Mouse (Mus musculus) kidney, adult 2 months (tissue): ENCODE results near the gene Gpc6. TPM values are rescaled to one million over a fixed set of nuclear protein-coding genes. Genes with fewer than 3 reads are reported as not detected.

Experiments
- DNase-seq: peaks from one replicate; pipeline ENCODE4 v3.0.0; 2021
- H3K27ac ChIP-seq: fragments of 200-500 bp; 2 replicates; pipeline ENCODE4 v1.5.1; 2012; ENCODE audit warnings: low read depth, low read length, control low read depth, inconsistent platforms; ENCODE audit not compliant: insufficient read depth
- H3K27me3 ChIP-seq: fragments of 200-500 bp; replicated peaks from 2 replicates; pipeline ENCODE4 v1.6.1; 2012; ENCODE audit warnings: mild to moderate bottlenecking, moderate library complexity, low read length, inconsistent platforms; ENCODE audit not compliant: control insufficient read depth, insufficient read depth
- H3K36me3 ChIP-seq: fragments of 200-500 bp; 2 replicates; pipeline ENCODE4 v1.6.1; 2012; ENCODE audit warnings: mild to moderate bottlenecking, moderate library complexity, low read length, inconsistent platforms; ENCODE audit not compliant: control insufficient read depth, insufficient read depth
- H3K4me1 ChIP-seq: fragments of 200-500 bp; 2 replicates; pipeline ENCODE4 v1.6.1; 2011; ENCODE audit warnings: low read length; ENCODE audit not compliant: control insufficient read depth, insufficient read depth
- H3K4me3 ChIP-seq: fragments of 200-500 bp; 2 replicates; pipeline ENCODE4 v1.5.1; 2011; ENCODE audit warnings: mild to moderate bottlenecking, low read depth, low read length, control low read depth; ENCODE audit not compliant: insufficient read depth
- CTCF ChIP-seq: fragments of 200-500 bp; conservative IDR thresholded peaks from 2 replicates; pipeline ENCODE4 v1.5.1; 2011; ENCODE audit warnings: low read depth, mild to moderate bottlenecking, control low read depth, low read length, moderate library complexity, mixed read lengths; ENCODE audit not compliant: insufficient read depth, insufficient read length
- POLR2A ChIP-seq: fragments of 200-500 bp; IDR thresholded peaks from one replicate; pipeline ENCODE4 v1.6.1; 2011; ENCODE audit warnings: low read depth, low read length, control low read depth
- WGBS: fragments of 180-500 bp; shearing (Covaris S2); methylation state at CpG from one replicate; pipeline ENCODE4 v1.1.7; 2018; 5-methylcytosine and 5-hydroxymethylcytosine counted together
- polyA plus RNA-seq: library from polyadenylated mRNA; depleted of rRNA; stranded (reverse); fragments of >200 nt; gene quantifications from 2 replicates; pipeline ENCODE4 v1.2.3, GENCODE M21; 2012

Gpc6 gene
- polyA plus RNA-seq, 1 experiment, result 3.4 TPM

DNA sequence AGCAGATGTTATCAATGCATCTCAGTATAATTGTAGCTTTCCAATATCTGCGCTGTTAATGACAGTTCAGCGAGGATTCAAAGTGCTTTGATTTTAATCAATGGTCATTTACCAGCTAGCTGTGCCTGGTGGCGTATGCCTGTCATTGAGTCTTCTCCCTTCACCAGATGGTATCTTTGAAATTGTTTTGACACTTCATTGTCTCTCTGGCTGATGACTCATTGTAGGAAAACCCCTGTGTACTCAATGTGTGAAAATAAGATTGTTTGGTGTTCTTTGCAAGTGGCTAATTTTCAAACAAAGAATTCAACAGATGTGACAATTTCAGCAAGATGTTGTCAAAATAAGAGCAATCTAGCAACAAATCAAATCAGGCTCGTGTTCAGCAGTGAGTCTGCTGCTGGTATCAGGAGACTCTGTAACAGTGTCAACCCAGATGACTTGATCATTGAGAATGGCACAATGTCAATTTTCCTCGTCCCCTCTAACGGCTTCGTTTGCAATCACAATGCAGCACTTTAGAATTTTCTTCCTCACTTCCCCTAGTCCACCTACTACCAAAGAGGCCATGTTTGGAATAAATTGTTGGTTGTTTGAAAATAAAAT lies 631.7 kb downstream of the Gpc6 start:
- Histone ChIP-seq H3K27me3 (no peaks in the 10 kb centered on the region), H3K4me3 (no peak overlapping the region), H3K36me3 (no peaks in the 10 kb centered on the region), H3K27ac (no peak overlapping the region), H3K4me1 (no peaks in the 10 kb centered on the region)
- 87% methylated on average over 7 of the region's 7 CpGs for WGBS
- TF ChIP-seq CTCF, result no peak
- no peak for TF ChIP-seq POLR2A
- no peak for DNase-seq

DNA sequence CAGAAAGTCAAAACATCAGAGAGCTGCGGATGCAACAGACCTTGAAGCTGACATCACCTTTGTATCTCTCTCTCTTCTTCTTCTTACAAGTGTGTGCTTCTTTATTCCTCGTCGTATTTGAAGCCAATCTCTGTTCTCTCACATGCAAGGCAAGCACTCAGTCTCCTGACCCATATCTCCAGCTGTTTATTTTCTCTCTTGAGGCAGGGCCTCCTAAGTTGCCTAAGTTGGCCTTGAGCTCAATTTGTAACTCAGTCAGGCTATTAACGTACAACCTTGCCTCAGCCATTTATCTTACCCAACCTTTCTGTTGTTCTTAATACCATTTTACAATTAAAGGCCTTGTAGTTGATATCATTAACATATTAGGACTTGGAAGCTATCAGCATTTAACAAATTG lies 637.0 kb downstream of the Gpc6 start:
- no peaks in the 10 kb centered on the region for H3K4me1 ChIP-seq
- H3K36me3 ChIP-seq, result no peaks in the 10 kb centered on the region
- TF ChIP-seq CTCF, result no peak
- TF ChIP-seq POLR2A, result no peak
- DNase-seq, result no peak
- H3K4me3 ChIP-seq, result no peak overlapping the region
- H3K27ac ChIP-seq, result no peak overlapping the region
- H3K27me3 ChIP-seq, result no peaks in the 10 kb centered on the region
- 79% methylated on average over 4 of the region's 4 CpGs for WGBS

DNA sequence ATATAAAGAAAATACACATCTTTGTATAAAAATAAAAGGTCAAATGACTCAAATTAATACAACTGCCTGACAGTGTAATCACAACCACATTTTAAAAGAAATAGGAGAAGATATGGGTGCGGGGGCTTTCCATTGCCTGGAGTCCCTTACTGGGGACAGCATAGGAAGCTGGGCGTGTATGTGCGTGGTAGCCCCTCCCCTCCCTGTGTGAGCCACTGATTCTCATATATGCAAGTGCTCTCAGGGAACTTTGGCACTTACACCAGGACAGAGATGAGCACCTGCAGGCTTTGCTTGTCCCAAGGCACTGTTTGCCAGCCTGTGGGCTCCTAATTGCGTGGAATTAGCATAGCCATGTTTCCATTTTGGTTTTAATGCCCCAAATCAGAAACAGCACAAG lies 644.2 kb downstream of the Gpc6 start:
- 87% methylated on average over 4 of the region's 4 CpGs for WGBS
- H3K27ac ChIP-seq, result no peak overlapping the region

DNA sequence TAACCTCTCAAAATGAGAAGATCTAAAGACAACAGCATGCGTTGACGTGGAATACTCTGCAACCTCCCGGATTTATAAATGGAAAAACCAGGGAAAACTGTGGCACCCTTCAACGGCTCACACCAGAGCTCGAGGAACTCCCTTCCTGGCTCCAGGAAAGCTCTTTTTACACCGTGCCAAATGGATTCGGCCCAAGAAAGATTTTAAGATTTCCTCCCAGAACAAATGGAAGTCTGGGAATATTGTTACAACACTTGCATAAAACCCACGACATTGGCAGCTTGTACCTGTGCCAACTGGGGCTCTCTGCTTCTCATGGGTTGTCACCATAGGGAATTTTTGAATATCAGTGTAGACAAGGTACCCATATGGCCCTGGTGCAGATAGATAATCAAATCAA lies 647.1 kb downstream of the Gpc6 start:
- DNase-seq, result peak; percentile 4

More for the DNA sequence above, 644.2 kb downstream of the Gpc6 start:
- Histone ChIP-seq H3K4me1 (no peaks in the 10 kb centered on the region), H3K36me3 (no peaks in the 10 kb centered on the region), H3K27me3 (no peaks in the 10 kb centered on the region; the same call in 1 of the 2 replicates), H3K4me3 (no peak overlapping the region)
- DNase-seq, result no peak
- TF ChIP-seq CTCF (no peak), POLR2A (no peak)

DNA sequence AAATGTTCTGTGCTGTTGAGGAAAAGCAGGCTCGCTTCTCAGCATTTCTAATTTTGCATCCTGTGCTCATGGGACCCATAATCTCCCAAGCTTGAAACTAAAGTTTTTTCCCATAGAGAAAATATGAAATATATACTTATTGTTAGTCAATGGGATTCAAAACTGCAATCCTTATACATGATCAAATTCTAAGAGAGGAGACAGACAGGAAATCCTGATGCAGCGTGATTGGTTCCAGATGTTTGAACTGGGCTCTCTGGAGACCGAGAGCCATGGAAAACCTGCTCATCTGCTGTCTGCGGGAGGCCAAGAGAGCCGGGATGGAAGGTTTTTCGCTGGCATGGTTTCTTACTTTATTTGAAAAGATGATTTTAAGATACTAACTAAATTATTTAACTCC lies 649.1 kb downstream of the Gpc6 start:
- DNase-seq, result no peak
- no peaks in the 10 kb centered on the region for H3K4me1 ChIP-seq
- no peaks in the 10 kb centered on the region for H3K36me3 ChIP-seq
- H3K27ac ChIP-seq, result no peak overlapping the region
- H3K4me3 ChIP-seq, result no peak overlapping the region
- TF ChIP-seq CTCF, result no peak
- TF ChIP-seq POLR2A, result no peak
- H3K27me3 ChIP-seq, result no peaks in the 10 kb centered on the region; the same call in 1 of the 2 replicates
- 89% methylated on average over 6 of the region's 6 CpGs for WGBS

More for the DNA sequence above, 647.1 kb downstream of the Gpc6 start:
- no peaks in the 10 kb centered on the region; the same call in 1 of the 2 replicates for H3K27me3 ChIP-seq
- TF ChIP-seq POLR2A, result no peak
- no peak for TF ChIP-seq CTCF
- 70% methylated on average over 8 of the region's 8 CpGs for WGBS
- no peaks in the 10 kb centered on the region for H3K36me3 ChIP-seq
- H3K4me1 ChIP-seq, result no peaks in the 10 kb centered on the region
- H3K4me3 ChIP-seq, result no peak overlapping the region
- H3K27ac ChIP-seq, result no peak overlapping the region

DNA sequence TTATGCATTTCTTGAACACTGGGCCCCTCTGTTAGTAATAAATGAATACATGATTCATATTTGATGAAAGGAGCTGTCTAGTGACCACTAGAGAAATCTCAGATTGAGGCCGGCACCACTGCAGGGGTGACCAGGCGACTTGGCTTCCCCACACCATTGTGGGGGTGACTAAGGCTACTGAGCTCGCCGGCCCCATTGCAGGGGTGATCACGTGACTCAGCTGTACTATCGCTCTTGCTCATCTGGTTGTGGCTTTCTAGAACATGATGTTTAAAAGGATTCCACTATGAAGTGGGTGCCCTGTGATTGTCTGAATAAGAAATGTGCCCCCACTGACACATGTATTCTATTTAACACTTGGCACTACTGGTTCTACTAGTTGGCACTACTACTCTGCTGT lies 656.6 kb downstream of the Gpc6 start:
- Histone ChIP-seq H3K27me3 (no peaks in the 10 kb centered on the region), H3K4me3 (no peak overlapping the region), H3K27ac (no peak overlapping the region), H3K36me3 (no peaks in the 10 kb centered on the region), H3K4me1 (no peaks in the 10 kb centered on the region)
- TF ChIP-seq POLR2A (no peak), CTCF (no peak)
- 96% methylated on average over 6 of the region's 6 CpGs for WGBS
- no peak for DNase-seq

DNA sequence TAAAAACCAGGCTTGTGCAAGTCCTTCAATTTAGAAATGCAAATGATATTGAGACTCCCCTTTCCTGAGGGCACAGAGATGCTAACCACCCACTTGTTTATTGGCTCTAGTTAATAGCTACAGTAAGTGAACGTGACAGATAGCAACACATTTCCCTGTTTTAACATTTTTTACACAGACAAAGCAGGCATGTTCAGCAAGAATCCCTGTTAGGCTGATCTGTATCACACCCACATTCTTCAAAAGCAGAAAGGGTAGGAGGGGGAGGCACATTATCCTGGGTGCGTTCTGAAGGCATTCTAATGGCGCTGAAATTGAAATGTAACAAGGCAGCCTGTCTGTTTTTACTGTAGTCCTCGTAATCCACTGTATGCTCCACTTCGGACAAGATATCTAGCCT lies 674.6 kb downstream of the Gpc6 start:
- DNase-seq, result no peak
- Histone ChIP-seq H3K4me3 (no peak overlapping the region), H3K36me3 (no peaks in the 10 kb centered on the region), H3K27me3 (no peaks in the 10 kb centered on the region), H3K27ac (no peak overlapping the region), H3K4me1 (no peaks in the 10 kb centered on the region)
- no peak for TF ChIP-seq POLR2A
- TF ChIP-seq CTCF, result no peak
- 66% methylated on average over 5 of the region's 5 CpGs for WGBS

DNA sequence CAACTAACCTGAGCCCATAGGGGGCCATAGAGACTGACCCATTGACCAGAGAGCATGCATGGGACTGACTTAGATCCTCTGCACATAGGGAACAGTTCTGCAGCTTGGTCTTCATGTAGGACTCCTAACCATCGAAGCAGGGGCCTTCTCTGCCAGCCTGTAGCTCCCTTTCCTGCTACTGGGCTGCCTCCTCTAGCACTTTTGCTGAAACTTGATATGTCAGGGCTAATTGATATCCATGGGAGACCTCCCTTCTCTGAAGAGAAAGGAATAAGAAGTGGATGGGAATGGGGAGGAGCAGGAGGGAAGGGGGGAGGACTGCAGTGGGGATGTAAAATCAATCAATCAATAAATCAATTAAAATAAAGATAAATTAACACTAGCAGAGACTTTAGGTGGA lies 678.7 kb downstream of the Gpc6 start:
- Histone ChIP-seq H3K27me3 (no peaks in the 10 kb centered on the region), H3K4me3 (no peak overlapping the region), H3K27ac (no peak overlapping the region), H3K4me1 (no peaks in the 10 kb centered on the region), H3K36me3 (no peaks in the 10 kb centered on the region)
- WGBS, result 20% methylated on average over 1 of the region's 1 CpGs
- TF ChIP-seq POLR2A (no peak), CTCF (no peak)
- no peak for DNase-seq
